Mouse (Mus musculus): Measurements from ENCODE around the gene Got1.

GRCm38 (mm10) chr19:43523551-43523950, 854 bp downstream of the Got1 start:
- no peak for TF ChIP-seq POLR2A (IDR thresholded peaks at IDR 0.05; ENCODE audit: low read depth, low read length)
- no peak for TF ChIP-seq CTCF (IDR thresholded peaks at IDR 0.05; ENCODE audit: extremely low read depth, insufficient read length, insufficient replicate concordance, low read depth, low read length)

Data from small intestine, adult 2 months (tissue).